Mouse (Mus musculus): ENCODE data around the gene Qars.

DNA sequence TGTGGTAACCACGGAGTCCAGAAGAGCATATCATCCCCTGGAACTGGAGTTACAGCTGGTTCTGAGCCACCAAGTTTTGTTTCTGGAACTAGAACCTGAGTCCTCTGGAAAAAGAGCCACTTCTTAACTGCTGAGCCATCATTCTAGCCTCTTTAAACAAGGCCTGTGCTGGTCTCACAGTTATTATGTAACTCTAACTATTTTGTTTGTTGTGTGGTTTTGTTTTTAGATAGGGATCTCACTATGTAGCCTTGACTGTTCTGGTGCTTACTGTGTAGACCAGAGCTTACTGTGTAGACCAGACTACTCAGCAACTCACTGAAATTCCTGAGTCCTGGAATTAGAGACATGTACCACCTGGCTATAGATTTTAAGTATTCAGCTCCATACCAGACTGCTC, 39.4 kb downstream of the Qars start:
- TF ChIP-seq CTCF (conservative IDR thresholded peaks at IDR 0.05; ENCODE audit: low read length), result no peak
- no peak for TF ChIP-seq POU5F1 (IDR thresholded peaks at IDR 0.05; ENCODE audit: borderline replicate concordance, low read length)

All from E14TG2a.4 (cell line).